Mouse (Mus musculus): Measurements from ENCODE around the gene Gucy2c.
"Not testable (repeated sequence)": the region's sequence is repeated elsewhere in the genome, so short reads cannot be mapped to it uniquely, and the experiment has no call there.

The Gucy2c gene

GRCm38 (mm10) chr6:136803739-136804633 lies 22.4 kb upstream of the Gucy2c start, which contains the start of gene Hist4h4:
Gene Hist4h4, minus strand, starts transcription at chr6:136804415.
- DNase-seq (ENCODE audit: low read depth, low spot score), result peak; percentile 98

GRCm38 (mm10) chr6:136803093-136803738 lies 21.7 kb upstream of the Gucy2c start:
- DNase-seq (ENCODE audit: low read depth, low spot score), result no peak

- peak; percentile 73 for DNase-seq (ENCODE audit: low read depth, low spot score)
These were observed 19.7 kb upstream of the Gucy2c start for GRCm38 (mm10) chr6:136801274-136801673.

- no peak for DNase-seq (ENCODE audit: low read depth, low spot score)
These were observed 19.1 kb upstream of the Gucy2c start for GRCm38 (mm10) chr6:136800710-136801109.

GRCm38 (mm10) chr6:136797874-136798693 lies 16.5 kb upstream of the Gucy2c start:
- not testable (repeated sequence) for DNase-seq (ENCODE audit: low read depth, low spot score)

GRCm38 (mm10) chr6:136795850-136796249 lies 14.3 kb upstream of the Gucy2c start:
- DNase-seq (ENCODE audit: low read depth, low spot score), result no peak

- DNase-seq (ENCODE audit: low read depth, low spot score), result no peak
These were observed 13.5 kb upstream of the Gucy2c start for GRCm38 (mm10) chr6:136795110-136795509.

- no peak for DNase-seq (ENCODE audit: low read depth, low spot score)
These were observed 12.4 kb upstream of the Gucy2c start for GRCm38 (mm10) chr6:136793831-136794525.

- no peak for DNase-seq (ENCODE audit: low read depth, low spot score)
These were observed 11.6 kb upstream of the Gucy2c start for GRCm38 (mm10) chr6:136792884-136793758.

GRCm38 (mm10) chr6:136789391-136789971 lies 7.9 kb upstream of the Gucy2c start:
- DNase-seq (ENCODE audit: low read depth, low spot score), result no peak

- no peak for DNase-seq (ENCODE audit: low read depth, low spot score)
These were observed 1.2 kb upstream of the Gucy2c start for GRCm38 (mm10) chr6:136782761-136783160.

GRCm38 (mm10) chr6:136782146-136782545 lies 581 bp upstream of the Gucy2c start:
- no peak for DNase-seq (ENCODE audit: low read depth, low spot score)

- DNase-seq (ENCODE audit: low read depth, low spot score), result no peak
These were observed 5.2 kb downstream of the Gucy2c start for GRCm38 (mm10) chr6:136776392-136776791.

- no peak for DNase-seq (ENCODE audit: low read depth, low spot score)
These were observed 11.7 kb downstream of the Gucy2c start for GRCm38 (mm10) chr6:136769859-136770258.

- DNase-seq (ENCODE audit: low read depth, low spot score), result no peak
These were observed 12.4 kb downstream of the Gucy2c start for GRCm38 (mm10) chr6:136769143-136769542.

GRCm38 (mm10) chr6:136763912-136764311 lies 17.7 kb downstream of the Gucy2c start:
- DNase-seq (ENCODE audit: low read depth, low spot score), result no peak

GRCm38 (mm10) chr6:136750567-136750966 lies 31.0 kb downstream of the Gucy2c start:
- no peak for DNase-seq (ENCODE audit: low read depth, low spot score)

GRCm38 (mm10) chr6:136745586-136745985 lies 36.0 kb downstream of the Gucy2c start:
- DNase-seq (ENCODE audit: low read depth, low spot score), result no peak

GRCm38 (mm10) chr6:136743729-136744128 lies 37.8 kb downstream of the Gucy2c start:
- DNase-seq (ENCODE audit: low read depth, low spot score), result no peak

Data from A20 (cell line).